Mouse (Mus musculus) hindbrain, embryonic 13.5 days (tissue): ENCODE data around the gene Lrmda. TPM values are rescaled to one million over a fixed set of nuclear protein-coding genes. Genes with fewer than 3 reads are reported as not detected.

Experiments
- ATAC-seq: fragments of 200-750 bp; cut with Nextera tagmentation; 2 replicates; pipeline ENCODE4 v1.8.0; 2017; ENCODE audit warnings: moderate TSS enrichment; ENCODE audit not compliant: low FRiP score
- H3K27ac ChIP-seq: fragments of 300-500 bp; sonication (generic); 2 replicates; pipeline ENCODE4 v1.5.1; 2015; ENCODE audit warnings: inconsistent platforms, mild to moderate bottlenecking, moderate library complexity
- H3K27me3 ChIP-seq: fragments of 300-500 bp; sonication (generic); 2 replicates; pipeline ENCODE4 v1.6.1; 2015; ENCODE audit warnings: mild to moderate bottlenecking, inconsistent platforms
- H3K36me3 ChIP-seq: fragments of 300-500 bp; sonication (generic); 2 replicates; pipeline ENCODE4 v1.6.1; 2015; ENCODE audit warnings: mild to moderate bottlenecking, inconsistent platforms
- H3K4me1 ChIP-seq: fragments of 300-500 bp; sonication (generic); replicated peaks from 2 replicates; pipeline ENCODE4 v1.6.1; 2015; ENCODE audit warnings: inconsistent platforms
- H3K4me2 ChIP-seq: fragments of 300-500 bp; sonication (generic); 2 replicates; pipeline ENCODE4 v1.6.1; 2015; ENCODE audit warnings: inconsistent platforms, mild to moderate bottlenecking, moderate library complexity
- H3K4me3 ChIP-seq: fragments of 300-500 bp; sonication (generic); 2 replicates; pipeline ENCODE4 v1.5.1; 2015; ENCODE audit warnings: mild to moderate bottlenecking, inconsistent platforms
- H3K9ac ChIP-seq: fragments of 300-500 bp; sonication (generic); 2 replicates; pipeline ENCODE4 v1.6.1; 2015; ENCODE audit warnings: mild to moderate bottlenecking, inconsistent platforms
- H3K9me3 ChIP-seq: fragments of 300-500 bp; sonication (generic); 2 replicates; pipeline ENCODE4 v1.6.1; 2016; ENCODE audit warnings: inconsistent platforms
- WGBS: fragments of 180-500 bp; shearing (Covaris S2); methylation state at CpG from one replicate; pipeline ENCODE4 v1.1.7; 2015; 5-methylcytosine and 5-hydroxymethylcytosine counted together
- polyA plus RNA-seq: library from polyadenylated mRNA; unstranded; fragments of >200 nt; fragmentation: Nextera tagmentation; extraction: Ambion mirVana; gene quantifications from 2 replicates; pipeline ENCODE4 v1.2.1, GENCODE M21; 2015

The Lrmda gene
- polyA plus RNA-seq, 1 experiment from 2014 or later: 0.16 TPM

DNA sequence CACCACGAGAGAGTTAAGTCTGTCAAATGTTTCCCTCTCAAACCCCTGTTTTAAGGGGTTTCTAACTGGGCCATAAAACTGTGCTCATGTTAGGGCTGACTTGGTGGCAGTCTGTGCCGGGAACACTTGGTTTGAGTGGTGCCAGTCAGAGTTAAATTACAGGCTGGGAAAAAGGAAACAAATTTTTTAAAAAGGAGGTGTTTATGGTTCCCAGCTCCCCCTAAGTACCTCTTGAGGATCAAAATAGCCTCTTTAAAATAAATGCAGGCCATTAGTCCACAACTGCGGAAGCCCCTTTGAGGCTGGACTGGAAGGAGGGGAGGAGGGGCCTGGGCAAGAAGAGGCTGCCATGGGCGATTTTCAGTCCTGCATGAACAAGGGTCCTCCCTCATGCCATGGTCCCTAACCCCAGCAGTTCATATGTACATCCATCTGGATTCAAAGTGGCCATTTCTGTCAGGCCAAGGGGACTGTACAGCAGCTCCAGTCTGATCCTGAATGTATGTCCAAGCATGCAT is 416.4 kb downstream of the Lrmda start:
- H3K27ac ChIP-seq: no peak overlapping the region
- peaks cover 21% of the 10 kb centered on the region for H3K4me1 ChIP-seq
- no peak overlapping the region for H3K4me3 ChIP-seq
- ATAC-seq: no peak
- H3K4me2 ChIP-seq: no peak overlapping the region
- WGBS: 69% methylated on average over 4 of the region's 4 CpGs
- H3K36me3 ChIP-seq: no peaks in the 10 kb centered on the region
- H3K27me3 ChIP-seq: no peaks in the 10 kb centered on the region
- H3K9me3 ChIP-seq: no peaks in the 10 kb centered on the region
- H3K9ac ChIP-seq: no peak overlapping the region

DNA sequence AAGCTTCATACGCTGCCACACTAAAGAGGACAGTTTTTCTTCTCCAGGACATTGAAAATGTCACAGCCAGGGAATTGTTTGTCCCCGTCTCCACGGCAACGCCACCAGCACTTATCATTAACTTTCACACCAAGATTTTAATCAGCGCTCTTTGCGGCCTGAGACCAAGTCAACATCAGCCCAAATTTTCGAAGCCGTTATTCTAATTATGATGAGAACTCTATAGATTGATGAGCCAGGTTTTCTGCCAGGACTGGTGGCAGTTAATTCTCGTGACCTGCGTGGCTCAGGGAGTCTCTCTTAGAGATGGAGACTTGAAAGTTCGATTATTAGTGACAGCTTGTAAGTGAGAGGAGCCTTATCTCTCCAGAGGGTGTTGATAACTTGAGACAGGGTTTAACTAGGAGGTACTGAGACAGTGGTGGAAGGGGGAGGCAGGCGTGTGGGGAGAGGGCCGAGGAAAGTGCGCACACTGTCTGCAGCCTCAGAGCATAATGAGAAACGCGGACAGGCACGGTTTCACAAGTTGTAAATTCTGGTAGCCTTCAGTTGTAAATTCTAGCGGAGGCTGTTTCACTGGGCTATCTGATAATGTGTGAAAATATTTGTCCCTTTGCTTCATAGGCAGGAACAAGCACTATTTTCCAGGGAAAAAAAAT is 421.0 kb downstream of the Lrmda start:
- no peaks in the 10 kb centered on the region for H3K36me3 ChIP-seq
- ATAC-seq: peak; percentile 52; the same call in 1 of the 2 replicates
- H3K4me2 ChIP-seq: peak overlapping the region; percentile 25; the same call in 1 of the 2 replicates
- peak overlapping the region; percentile 12; the same call in 1 of the 2 replicates for H3K27ac ChIP-seq
- WGBS: 20% methylated on average over 18 of the region's 18 CpGs
- peaks cover 50% of the 10 kb centered on the region for H3K4me1 ChIP-seq
- H3K9me3 ChIP-seq: no peaks in the 10 kb centered on the region
- no peaks in the 10 kb centered on the region; the same call in 1 of the 2 replicates for H3K27me3 ChIP-seq
- H3K9ac ChIP-seq: no peak overlapping the region; the same call in 1 of the 2 replicates
- no peak overlapping the region for H3K4me3 ChIP-seq

DNA sequence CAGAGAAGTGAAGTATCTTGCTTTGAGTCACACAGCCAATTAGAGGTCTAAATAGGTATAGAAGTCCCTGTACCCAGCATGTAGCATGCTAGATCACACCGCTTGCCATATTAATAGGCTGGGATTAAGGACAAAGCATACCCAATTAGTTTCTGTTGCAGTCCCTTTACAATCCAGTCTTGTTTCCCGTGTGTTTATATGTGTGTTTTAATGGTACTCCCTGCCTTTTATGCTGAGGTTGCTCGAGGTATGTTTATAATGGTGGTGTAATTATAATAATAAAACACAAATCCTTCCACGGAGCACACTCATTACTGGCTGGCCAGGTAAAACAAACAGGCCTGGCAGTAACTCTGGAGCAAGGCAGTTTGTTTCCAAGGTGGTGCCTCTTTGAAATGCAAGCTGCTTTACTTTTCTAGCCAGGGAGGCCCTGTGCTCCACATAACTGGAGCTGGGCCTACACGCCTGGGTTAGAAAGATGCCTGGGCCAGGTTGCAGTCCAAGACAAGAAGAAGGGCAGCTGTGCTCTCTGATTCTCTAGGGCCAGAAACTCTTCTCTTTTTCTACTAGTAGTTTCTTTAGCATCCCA is 422.4 kb downstream of the Lrmda start:
- Histone ChIP-seq H3K9me3 (no peaks in the 10 kb centered on the region), H3K4me1 (peaks cover 56% of the 10 kb centered on the region), H3K9ac (no peak overlapping the region), H3K27me3 (peaks cover 8% of the 10 kb centered on the region; the same call in 1 of the 2 replicates), H3K4me3 (no peak overlapping the region), H3K27ac (no peak overlapping the region), H3K36me3 (no peaks in the 10 kb centered on the region), H3K4me2 (no peak overlapping the region)
- ATAC-seq: no peak
- WGBS: 68% methylated on average over 5 of the region's 5 CpGs

DNA sequence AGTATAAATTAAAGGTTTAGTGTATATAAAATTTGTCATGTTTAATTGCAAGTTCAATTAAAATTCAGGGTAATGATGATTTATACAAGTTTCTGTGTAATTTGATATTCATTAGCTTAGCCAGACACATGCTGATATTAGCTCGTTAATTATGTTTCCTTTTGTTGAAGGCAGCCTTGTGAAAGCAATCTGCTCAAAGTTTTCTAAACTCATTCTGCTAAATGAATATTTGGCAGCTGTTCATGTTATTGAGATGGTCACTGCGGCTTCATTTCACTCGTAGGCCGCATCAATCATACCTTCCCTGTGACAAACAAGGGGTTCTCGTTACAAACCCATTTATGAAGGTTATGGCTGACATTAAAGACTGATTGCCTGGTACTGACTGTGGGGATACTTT is 423.2 kb downstream of the Lrmda start:
- peaks cover 56% of the 10 kb centered on the region for H3K4me1 ChIP-seq
- WGBS: 57% methylated on average over 5 of the region's 5 CpGs
- no peaks in the 10 kb centered on the region for H3K36me3 ChIP-seq
- H3K9me3 ChIP-seq: no peaks in the 10 kb centered on the region
- H3K27me3 ChIP-seq: peaks cover 12% of the 10 kb centered on the region
- ATAC-seq: no peak
- H3K4me3 ChIP-seq: no peak overlapping the region
- no peak overlapping the region for H3K4me2 ChIP-seq
- no peak overlapping the region for H3K9ac ChIP-seq
- H3K27ac ChIP-seq: no peak overlapping the region

DNA sequence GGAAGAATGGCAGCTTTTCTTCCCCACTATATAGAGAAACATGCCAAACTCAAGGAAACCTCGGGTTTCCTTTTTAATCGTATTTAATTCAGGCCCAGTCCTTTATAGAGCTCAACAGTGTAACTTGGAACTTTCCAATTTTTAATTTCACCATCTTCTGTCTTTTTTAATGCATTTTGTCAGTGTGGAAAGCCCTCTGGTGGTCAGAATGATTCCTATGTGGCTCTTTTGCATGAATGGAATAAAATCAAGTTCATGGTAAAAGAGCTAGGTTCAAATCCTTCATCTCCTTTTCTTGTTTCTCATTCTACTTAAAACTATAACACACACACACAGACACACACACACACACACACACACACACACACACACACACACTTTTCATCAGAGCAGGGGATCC is 425.0 kb downstream of the Lrmda start:
- 86% methylated on average over 2 of the region's 2 CpGs for WGBS
- H3K4me1 ChIP-seq: peaks cover 49% of the 10 kb centered on the region

DNA sequence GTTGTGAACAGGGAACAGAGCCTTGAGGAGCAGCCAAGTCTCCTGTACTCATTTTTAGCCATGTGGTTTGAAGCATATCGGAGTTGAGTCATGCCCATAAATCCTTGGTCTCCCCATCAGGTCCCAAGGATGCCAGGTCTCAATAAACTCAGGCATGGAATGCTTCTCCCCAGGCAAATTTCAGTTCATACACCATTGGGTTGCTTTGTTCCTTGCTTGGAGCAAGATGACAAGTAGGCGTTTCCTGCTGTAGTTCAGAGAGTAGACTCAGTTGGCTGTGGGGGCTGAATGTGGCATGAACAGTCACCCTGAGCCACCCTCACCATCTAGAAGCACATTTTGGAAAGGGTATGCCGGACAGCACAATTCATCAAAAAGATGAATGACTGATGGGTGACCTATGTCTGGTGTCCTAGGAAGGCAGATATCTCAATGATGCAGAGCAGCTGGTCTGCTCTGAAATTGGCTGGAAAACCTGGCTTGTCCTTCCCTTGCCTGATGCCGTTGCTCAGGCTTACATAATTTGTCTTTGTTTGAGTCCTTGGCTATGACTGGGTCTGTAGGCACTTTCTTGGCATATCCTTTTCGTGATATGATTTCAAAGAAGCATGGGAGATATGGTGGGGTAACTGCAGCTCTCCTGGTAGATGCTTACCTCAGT is 425.8 kb downstream of the Lrmda start:
- H3K9ac ChIP-seq: no peak overlapping the region
- 67% methylated on average over 5 of the region's 5 CpGs for WGBS
- ATAC-seq: no peak
- H3K27me3 ChIP-seq: peaks cover 25% of the 10 kb centered on the region
- no peaks in the 10 kb centered on the region for H3K36me3 ChIP-seq
- H3K4me3 ChIP-seq: no peak overlapping the region
- H3K4me1 ChIP-seq: peaks cover 42% of the 10 kb centered on the region
- no peak overlapping the region for H3K4me2 ChIP-seq
- H3K9me3 ChIP-seq: no peaks in the 10 kb centered on the region
- no peak overlapping the region for H3K27ac ChIP-seq

More for the DNA sequence above, 425.0 kb downstream of the Lrmda start:
- Histone ChIP-seq H3K36me3 (no peaks in the 10 kb centered on the region), H3K9me3 (no peaks in the 10 kb centered on the region), H3K27me3 (peaks cover 25% of the 10 kb centered on the region), H3K27ac (no peak overlapping the region), H3K9ac (no peak overlapping the region), H3K4me2 (no peak overlapping the region), H3K4me3 (no peak overlapping the region)
- ATAC-seq: no peak

DNA sequence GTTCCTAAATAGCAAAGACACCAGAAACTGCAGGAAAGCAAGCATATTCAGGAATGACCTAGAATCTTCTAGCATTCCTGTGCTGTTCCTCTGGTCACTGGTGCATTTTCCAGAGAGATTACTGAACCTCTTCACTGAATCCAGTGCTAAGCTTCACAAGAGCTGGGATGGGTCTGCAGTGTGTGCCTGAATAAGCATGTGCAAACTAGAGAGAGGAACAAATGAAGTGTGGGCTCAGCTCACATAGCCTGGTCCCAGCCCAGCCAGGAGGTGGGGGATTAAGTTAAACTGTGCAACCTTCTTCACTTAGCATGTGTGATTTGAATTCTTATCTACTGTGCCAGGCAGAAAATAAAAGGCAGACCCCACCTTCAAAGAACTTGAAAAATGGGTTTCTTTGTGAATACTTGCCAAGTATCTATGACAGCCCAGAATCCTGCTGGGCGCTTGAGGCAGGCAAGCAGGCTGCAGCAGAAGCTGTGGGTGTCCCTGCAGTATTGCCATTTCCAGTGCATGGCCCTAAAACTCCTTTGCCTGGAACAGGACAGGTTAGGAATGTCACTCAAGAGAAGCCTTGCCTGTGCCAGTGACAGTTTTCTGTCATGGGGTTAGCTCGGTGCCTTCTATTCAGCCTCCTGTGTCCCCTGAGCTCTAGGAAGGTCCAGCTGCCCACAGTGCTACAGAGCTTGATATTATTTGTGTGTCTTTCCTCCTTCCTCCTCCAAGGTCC is 426.5 kb downstream of the Lrmda start:
- H3K27me3 ChIP-seq: peaks cover 32% of the 10 kb centered on the region
- no peak overlapping the region for H3K4me2 ChIP-seq
- H3K9me3 ChIP-seq: no peaks in the 10 kb centered on the region
- no peak overlapping the region for H3K4me3 ChIP-seq
- no peak overlapping the region for H3K27ac ChIP-seq
- no peak for ATAC-seq
- H3K36me3 ChIP-seq: no peaks in the 10 kb centered on the region
- no peak overlapping the region for H3K9ac ChIP-seq
- WGBS: 62% methylated on average over 2 of the region's 2 CpGs
- peaks cover 34% of the 10 kb centered on the region for H3K4me1 ChIP-seq

DNA sequence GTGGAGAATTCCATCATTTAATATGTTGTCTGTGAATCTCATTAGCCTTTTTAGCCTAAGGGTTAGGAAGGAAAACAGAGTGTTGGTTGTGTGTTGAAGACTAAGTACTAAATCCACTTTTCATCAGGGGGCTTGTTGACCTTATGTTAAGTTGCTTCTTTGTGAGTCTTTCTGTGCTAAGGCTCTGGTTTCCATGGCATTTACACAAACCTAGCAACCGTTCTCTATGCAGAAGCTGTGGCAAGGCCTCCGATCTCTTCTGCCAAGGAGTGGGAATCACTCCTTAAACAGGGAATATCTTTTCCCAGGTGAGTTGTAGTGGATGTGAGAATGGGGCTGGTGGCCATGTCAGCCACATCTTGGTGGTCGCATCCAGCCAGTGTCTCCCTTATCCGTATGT is 432.1 kb downstream of the Lrmda start:
- Histone ChIP-seq H3K9ac (no peak overlapping the region), H3K27ac (no peak overlapping the region), H3K9me3 (no peaks in the 10 kb centered on the region), H3K27me3 (peaks cover 57% of the 10 kb centered on the region), H3K4me1 (peaks cover 5% of the 10 kb centered on the region), H3K4me2 (no peak overlapping the region), H3K4me3 (no peak overlapping the region), H3K36me3 (no peaks in the 10 kb centered on the region)
- no peak for ATAC-seq
- 63% methylated on average over 4 of the region's 4 CpGs for WGBS

DNA sequence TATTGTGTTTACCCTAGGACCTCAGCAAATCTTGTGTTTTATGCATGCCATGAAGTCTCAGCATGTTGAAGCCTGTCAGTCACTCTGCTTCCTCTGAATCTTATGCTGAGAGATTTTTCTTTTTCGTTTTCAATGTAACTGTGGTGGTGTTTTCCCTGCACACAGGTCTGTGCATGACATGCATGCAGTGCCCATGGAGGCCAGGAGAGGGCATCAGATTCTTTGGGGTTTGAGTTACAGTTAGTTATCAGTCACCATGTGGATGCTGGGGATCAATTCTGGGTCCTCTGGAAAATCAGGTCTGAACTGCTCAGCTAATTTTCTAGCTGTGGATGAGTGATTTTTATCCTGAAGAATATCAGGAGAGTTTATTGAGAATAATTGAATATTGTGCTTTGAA is 444.8 kb downstream of the Lrmda start:
- Histone ChIP-seq H3K27me3 (peaks cover 17% of the 10 kb centered on the region), H3K4me2 (no peak overlapping the region), H3K36me3 (no peaks in the 10 kb centered on the region), H3K4me3 (no peak overlapping the region), H3K9ac (no peak overlapping the region), H3K27ac (no peak overlapping the region), H3K9me3 (peaks cover 4% of the 10 kb centered on the region; the same call in 1 of the 2 replicates), H3K4me1 (no peaks in the 10 kb centered on the region)
- WGBS: 78% methylated on average over 1 of the region's 1 CpGs
- no peak for ATAC-seq

DNA sequence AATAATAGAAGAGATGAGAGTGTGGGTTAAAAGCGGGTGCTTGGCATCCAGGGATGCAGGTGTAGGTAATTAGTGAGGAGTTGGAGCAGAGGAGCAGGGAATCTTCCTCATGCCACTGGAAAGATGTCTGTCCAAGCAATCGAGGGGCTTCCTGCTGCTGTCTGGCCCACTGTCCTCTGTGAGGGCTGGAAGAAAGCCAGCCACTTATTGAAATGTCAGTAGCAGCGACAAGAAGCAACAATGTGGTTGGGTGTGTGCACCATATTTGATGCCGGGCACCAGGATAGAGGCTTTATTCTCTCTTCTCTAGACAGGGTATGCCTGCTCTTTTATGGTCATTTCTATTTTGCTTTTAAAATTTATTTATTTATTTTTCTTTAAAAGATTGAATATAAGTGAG is 451.5 kb downstream of the Lrmda start:
- Histone ChIP-seq H3K27ac (no peak overlapping the region), H3K9ac (no peak overlapping the region), H3K27me3 (0 out of 2 replicates have a peak, but pooled peaks cover 3% of the 10 kb centered on the region), H3K4me1 (peaks cover 22% of the 10 kb centered on the region; the same call in 1 of the 2 replicates), H3K9me3 (no peaks in the 10 kb centered on the region), H3K4me3 (no peak overlapping the region), H3K36me3 (no peaks in the 10 kb centered on the region), H3K4me2 (no peak overlapping the region)
- whole genome bisulfite sequencing: 26% methylated on average over 4 of the region's 4 CpGs
- ATAC-seq: no peak

DNA sequence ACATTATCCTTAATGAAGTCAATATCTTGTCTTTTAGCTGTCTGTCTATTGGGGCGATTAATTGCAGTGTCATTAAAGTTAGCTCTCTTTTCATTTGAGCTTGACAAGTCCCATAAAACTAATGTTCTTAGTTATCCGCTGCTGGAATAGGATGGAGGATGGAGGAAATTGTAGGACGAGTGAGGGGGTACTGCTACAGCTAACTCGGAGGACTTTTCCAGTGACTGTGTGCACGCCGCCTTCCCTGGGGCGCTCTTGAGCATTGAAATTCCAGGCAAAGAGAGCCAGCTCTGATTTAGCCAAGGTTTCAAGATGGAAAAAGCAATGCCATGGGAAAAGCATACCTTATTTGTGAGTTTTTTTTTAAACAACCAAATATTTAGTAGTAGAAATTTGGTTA is 453.9 kb downstream of the Lrmda start:
- Histone ChIP-seq H3K27ac (no peak overlapping the region), H3K4me2 (no peak overlapping the region), H3K4me1 (peaks cover 22% of the 10 kb centered on the region; the same call in 1 of the 2 replicates), H3K27me3 (0 out of 2 replicates have a peak, but pooled peaks cover 7% of the 10 kb centered on the region), H3K9ac (no peak overlapping the region), H3K4me3 (no peak overlapping the region), H3K9me3 (no peaks in the 10 kb centered on the region), H3K36me3 (no peaks in the 10 kb centered on the region)
- WGBS: 66% methylated on average over 7 of the region's 7 CpGs
- ATAC-seq: no peak

DNA sequence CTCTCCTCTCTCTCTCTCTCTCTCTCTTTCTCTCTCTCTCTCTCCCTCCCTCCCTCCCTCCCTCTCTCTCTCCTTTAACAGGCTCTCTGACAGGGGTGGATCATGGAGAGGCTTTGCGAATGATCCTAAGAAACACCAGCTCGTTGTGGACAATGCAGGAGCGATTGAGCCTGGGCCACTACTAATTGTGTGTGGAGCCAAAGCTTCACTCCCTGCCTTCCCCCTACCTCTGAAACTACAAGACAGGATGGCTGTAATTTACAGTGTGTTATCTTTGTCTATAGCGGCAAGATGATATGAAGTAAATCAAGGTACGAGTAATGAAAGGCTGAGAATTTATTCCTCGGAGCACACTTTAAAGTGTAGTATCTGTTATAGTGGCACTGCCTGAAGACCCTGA is 454.5 kb downstream of the Lrmda start:
- no peak overlapping the region for H3K4me2 ChIP-seq
- 0 out of 2 replicates have a peak, but pooled peaks cover 7% of the 10 kb centered on the region for H3K27me3 ChIP-seq
- peaks cover 22% of the 10 kb centered on the region; the same call in 1 of the 2 replicates for H3K4me1 ChIP-seq
- ATAC-seq: no peak
- no peak overlapping the region for H3K9ac ChIP-seq
- no peak overlapping the region for H3K4me3 ChIP-seq
- 64% methylated on average over 6 of the region's 6 CpGs for WGBS
- H3K27ac ChIP-seq: no peak overlapping the region
- no peaks in the 10 kb centered on the region for H3K36me3 ChIP-seq
- no peaks in the 10 kb centered on the region for H3K9me3 ChIP-seq
